Mouse (Mus musculus): ENCODE data around the gene Atp6v1b1. TPM values are rescaled to one million over a fixed set of nuclear protein-coding genes. Genes with fewer than 3 reads are reported as not detected.

The Atp6v1b1 gene
- total RNA-seq, 2 experiments from 2014 or later: 0.31 to 13.7 TPM

- no peak for DNase-seq (ENCODE audit: low spot score in 2 of 2)
Measured at GRCm38 (mm10) chr6:83715461-83716196, 27.2 kb upstream of the Atp6v1b1 start.

DNA sequence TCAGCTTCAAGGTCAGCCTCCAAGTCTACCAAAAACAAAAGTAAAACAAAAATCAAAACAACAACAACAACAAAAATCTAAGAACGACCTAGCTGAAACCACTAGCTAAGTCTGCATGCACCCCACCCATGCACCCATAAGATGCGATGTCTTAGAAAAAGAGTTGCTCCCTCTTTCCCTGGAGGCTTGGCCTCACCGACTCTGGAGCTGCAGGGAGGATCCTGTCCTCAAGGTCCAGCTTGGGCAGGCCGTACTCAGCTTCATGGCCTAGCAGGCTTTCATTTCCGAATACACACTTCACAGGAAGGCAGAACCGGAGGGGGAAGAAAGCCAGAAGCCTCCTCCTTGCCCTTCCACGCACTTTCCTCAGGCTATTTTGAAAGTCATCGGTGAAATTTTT lies 25.8 kb upstream of the Atp6v1b1 start:
- no peak for DNase-seq (ENCODE audit: low spot score in 2 of 2)

- DNase-seq (ENCODE audit: low spot score in 2 of 2): no peak
Measured at GRCm38 (mm10) chr6:83722526-83722925, 20.3 kb upstream of the Atp6v1b1 start.

- DNase-seq (ENCODE audit: low spot score in 2 of 2): no peak
Measured at GRCm38 (mm10) chr6:83727178-83727577, 15.6 kb upstream of the Atp6v1b1 start.

- DNase-seq (ENCODE audit: low spot score in 2 of 2): no peak
Measured at GRCm38 (mm10) chr6:83728488-83728887, 14.3 kb upstream of the Atp6v1b1 start.

GRCm38 (mm10) chr6:83729350-83729970 lies 13.3 kb upstream of the Atp6v1b1 start:
- no peak for DNase-seq (ENCODE audit: low spot score in 2 of 2)

DNA sequence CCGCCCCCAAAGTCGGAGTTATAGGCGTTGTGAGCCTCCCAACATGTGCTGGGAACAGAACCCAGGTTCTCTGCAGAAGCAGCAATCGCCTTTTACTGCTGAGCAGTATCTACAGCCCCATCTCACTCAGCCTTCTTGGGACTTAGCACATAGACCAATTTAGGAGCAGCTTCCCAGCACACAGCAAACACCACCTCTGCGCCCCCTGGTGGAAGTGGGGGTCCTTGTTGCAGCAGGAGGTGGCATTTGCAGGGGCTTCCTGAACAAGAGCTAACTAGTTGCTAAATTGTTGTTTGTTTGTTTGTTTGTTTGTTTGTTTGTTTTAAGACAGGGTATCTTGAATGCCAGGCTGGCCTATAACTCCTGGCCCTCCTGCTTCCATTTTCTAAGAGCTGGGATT lies 11.7 kb upstream of the Atp6v1b1 start:
- peak in 1 of 2 experiments; percentile 35 for DNase-seq (ENCODE audit: low spot score in 2 of 2)

DNA sequence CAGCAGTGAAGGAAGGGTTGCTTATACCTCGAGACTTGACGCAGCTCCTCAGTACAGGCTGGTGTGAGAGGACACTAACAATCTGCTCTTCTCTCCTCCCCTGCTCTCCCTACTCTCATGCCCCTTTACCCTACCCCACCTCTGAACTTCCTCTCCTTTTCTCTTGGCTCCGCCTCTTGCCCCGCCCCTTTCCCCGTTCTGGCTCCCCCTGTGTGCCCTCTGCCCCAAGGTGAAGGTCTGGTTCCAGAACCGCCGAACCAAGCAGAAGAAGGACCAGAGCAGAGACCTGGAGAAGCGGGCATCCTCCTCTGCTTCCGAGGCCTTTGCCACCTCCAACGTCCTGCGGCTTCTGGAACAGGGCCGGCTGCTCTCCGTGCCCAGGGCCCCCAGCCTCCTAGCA lies 5.5 kb upstream of the Atp6v1b1 start:
- no peak for DNase-seq (ENCODE audit: low spot score in 2 of 2)

GRCm38 (mm10) chr6:83738596-83738995 lies 4.2 kb upstream of the Atp6v1b1 start:
- no peak for DNase-seq (ENCODE audit: low spot score in 2 of 2)

DNA sequence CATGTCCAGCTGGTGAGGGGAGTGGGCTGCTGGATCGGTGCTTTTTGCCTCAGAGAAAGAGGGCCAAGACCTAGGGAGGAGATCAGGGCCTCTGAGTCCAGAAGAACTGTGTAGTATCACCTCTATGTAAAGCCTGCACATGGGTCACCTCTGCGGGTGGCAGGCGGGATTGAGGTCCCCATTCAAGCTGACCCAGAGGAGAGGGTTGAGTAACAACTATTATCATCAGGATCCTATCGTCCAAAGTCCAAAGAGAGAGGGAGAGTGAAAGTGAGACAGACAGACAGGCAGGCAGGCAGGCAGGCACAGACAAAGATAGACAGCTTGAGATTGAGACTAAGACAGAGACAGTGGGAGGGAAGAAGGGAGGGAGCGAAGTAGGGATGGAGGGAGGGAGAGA lies 422 bp downstream of the Atp6v1b1 start:
- no peak for DNase-seq (ENCODE audit: low spot score in 2 of 2)

- DNase-seq (ENCODE audit: low spot score in 2 of 2): no peak
Measured at GRCm38 (mm10) chr6:83744126-83744525, 1.3 kb downstream of the Atp6v1b1 start.

DNA sequence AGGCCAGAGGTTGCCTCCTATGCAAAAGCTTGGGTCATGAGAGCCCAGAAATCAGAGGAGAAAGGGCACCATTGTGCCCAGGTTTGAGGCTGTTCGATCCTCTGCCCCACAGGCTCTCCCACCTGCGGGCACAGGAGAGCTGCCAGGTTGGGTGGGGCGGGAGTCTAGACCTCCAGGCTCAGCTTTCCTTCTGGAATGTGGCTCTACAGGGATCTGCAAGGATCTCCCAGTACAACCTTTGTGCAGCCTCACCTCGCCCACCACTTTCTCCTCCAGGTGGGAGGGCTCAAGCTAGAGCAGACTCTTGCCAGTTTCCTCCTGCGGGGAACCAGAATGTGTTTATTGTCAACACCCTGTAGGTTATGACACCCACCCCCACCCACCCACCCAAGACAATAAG lies 1.8 kb downstream of the Atp6v1b1 start:
- no peak for DNase-seq (ENCODE audit: low spot score in 2 of 2)

- DNase-seq (ENCODE audit: low spot score in 2 of 2): no peak
Measured at GRCm38 (mm10) chr6:83745466-83745865, 2.7 kb downstream of the Atp6v1b1 start.

DNA sequence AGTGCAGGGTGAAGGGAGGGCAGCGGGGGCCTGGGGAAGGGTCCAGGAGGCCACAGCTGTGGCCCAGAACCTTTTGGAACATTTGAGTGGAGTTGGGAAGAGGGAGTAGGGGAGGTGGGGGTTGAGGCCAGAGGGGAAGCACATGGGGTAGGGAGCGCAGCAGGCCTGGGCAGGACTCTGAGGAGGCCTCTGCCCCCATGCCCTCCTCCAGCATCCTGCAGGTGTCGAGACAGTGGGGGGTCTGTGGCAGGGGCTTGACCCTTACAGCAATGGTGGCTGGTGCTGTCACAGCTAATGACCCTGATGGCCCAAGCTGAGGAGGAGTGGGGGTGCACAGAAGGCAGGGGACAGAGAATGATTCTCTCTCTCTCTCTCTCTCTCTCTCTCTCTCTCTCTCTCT lies 6.5 kb downstream of the Atp6v1b1 start:
- no peak for DNase-seq (ENCODE audit: low spot score in 2 of 2)

- DNase-seq (ENCODE audit: low spot score in 2 of 2): peak in 1 of 2 experiments; percentile 23
Measured at GRCm38 (mm10) chr6:83750171-83750684, 7.4 kb downstream of the Atp6v1b1 start.

DNA sequence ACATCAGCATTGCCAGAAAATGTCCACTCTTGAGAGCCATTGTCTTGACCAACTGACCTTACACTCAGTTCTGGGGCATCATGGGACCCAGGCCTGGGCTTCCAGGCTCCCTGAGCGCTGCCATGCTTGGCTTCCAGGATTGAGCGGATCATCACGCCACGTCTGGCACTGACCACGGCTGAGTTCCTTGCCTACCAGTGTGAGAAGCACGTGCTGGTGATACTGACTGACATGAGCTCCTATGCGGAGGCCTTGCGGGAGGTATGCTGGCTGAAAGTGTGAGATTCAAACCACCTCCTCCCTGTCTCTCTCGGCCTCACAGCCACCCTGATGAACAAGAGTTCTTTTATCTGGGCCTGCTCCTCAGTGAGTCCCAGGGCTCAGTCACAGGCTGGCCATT lies 13.3 kb downstream of the Atp6v1b1 start:
- DNase-seq (ENCODE audit: low spot score in 2 of 2): no peak

- DNase-seq (ENCODE audit: low spot score in 2 of 2): no peak
Measured at GRCm38 (mm10) chr6:83762344-83762743, 19.6 kb downstream of the Atp6v1b1 start, which contains the start of gene Ankrd53. Gene Ankrd53, plus strand, starts transcription at chr6:83762644.

DNA sequence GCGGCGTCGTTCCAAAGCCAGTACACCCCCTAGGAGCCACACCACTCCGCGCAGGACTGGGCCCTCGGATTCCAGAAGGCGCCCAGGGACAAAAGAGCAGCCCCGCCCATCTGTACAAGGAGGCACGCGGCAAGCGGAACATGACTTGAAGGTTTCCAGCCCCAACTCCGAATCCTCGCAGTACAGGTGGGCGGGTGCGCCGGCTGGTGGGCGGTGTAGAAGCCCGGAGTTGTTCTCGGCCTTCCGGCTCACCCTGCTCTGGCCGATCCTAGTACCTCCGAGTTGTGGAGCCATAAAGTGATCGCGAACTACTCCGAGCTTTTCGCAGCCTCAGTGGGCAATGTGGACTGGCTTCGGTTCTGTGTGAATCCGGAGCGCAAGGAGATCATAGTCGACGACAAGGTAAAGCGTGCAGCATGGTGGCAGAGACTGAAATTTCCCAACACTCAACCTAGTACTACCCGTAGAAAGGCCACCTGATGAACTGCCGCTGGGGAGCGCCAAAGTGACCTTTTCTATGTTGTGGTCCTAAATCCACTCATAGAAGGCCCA lies 20.2 kb downstream of the Atp6v1b1 start:
- DNase-seq (ENCODE audit: low spot score in 2 of 2): no peak

DNA sequence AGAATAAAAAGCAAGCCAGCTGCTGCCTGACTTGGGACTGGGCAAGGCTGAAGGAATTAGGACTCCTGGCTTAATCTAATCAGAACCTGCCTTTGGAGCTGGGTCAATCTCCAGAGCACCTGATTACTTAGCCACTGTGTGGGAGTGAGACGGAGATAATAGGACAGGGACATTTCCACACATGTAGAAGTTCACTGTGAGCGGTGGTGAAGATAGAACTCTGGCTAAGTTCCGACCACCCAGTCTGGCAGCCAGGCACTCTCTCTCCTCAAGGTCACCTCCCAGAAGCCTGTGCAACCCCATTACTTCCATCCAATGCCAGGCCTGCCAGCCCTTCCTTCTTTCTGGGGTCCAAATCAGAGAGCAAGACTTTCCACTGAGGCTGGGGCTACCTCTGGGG lies 24.2 kb downstream of the Atp6v1b1 start:
- DNase-seq (ENCODE audit: low spot score in 2 of 2): no peak

DNA sequence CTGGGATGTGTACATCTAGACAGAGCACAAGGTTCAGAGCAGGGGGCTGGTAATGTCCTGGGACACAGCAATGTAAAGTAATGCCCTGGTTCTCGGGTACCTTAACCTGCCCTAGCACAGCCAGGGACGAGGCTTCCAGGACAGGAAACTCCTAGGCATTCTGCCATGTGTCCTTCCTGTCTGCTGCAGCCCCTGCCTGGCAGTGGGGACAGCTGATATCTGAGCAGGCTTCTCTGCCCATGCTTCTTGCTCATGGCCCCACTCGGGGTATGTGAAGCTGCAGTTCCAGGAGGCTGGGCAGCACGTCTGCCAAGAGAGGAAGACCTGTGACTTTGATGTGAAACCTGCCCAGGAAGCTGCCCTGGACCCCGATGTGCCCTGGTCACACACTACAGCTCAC lies 25.7 kb downstream of the Atp6v1b1 start:
- no peak for DNase-seq (ENCODE audit: low spot score in 2 of 2)

GRCm38 (mm10) chr6:83774126-83774525 lies 31.3 kb downstream of the Atp6v1b1 start:
- no peak for DNase-seq (ENCODE audit: low spot score in 2 of 2)
